Mouse (Mus musculus) lung, adult 18-20 months (tissue): Measurements from ENCODE around the gene Olfr743.
"Not testable (repeated sequence)": the region's sequence is repeated elsewhere in the genome, so short reads cannot be mapped to it uniquely, and the experiment has no call there.

Experiments
- DNase-seq, 2 experiments: peaks; one replicate each; pipeline ENCODE4 v3.0.0; 2022; ENCODE audit warnings: mixed read lengths in 2 of 2

The Olfr743 gene

DNA sequence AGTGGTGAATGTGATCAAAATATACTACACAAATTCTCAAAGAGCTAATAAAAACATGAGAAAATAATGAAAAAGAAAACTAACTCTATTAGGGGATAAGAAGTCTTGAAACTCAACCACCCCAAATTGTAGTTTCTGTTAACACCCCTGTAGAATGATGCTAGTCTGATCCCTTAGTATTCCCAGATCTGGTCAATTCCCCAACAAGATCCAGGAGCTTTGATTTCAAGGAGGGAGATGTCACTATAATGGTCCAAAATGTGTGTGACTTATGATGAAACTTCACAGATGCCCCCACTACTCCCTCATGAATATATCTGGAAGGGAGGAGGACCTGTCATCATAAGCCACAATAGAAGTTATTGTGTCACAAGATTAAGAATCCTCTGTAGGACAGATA, at the start of gene Olfr743:
Gene Olfr743, plus strand, starts transcription at position 301 of the 400 bp plus-strand sequence.
- no peak for DNase-seq

DNA sequence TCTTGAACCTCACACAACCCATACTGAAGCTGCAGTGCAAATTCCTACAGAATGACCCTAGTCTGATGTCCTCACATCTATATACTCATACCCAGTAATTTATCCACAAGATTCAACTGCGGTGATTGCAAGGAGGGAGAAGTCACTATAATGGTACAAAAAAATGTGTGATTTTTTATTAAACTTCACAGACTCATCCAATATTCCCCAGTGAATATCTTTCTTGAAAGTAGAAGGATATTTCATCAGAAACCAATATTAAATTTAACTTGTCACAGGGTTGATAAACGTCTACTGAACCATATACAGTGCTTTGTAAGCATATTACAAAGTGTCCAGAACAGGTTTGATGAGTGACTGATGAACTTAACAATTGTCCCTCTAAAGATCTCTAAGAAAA, 49.2 kb upstream of the Olfr743 start, which contains the start of gene Olfr741:
Gene Olfr741, plus strand, starts transcription at position 301 of the 400 bp plus-strand sequence.
- no peak for DNase-seq

GRCm38 (mm10) chr14:50478406-50478805, 43.2 kb upstream of the Olfr743 start:
- DNase-seq, result no peak

GRCm38 (mm10) chr14:50503300-50503699, 18.3 kb upstream of the Olfr743 start, which contains the start of gene Olfr742:
TSS of gene Olfr742 (plus strand) at chr14:50503600.
- DNase-seq, result no peak

DNA sequence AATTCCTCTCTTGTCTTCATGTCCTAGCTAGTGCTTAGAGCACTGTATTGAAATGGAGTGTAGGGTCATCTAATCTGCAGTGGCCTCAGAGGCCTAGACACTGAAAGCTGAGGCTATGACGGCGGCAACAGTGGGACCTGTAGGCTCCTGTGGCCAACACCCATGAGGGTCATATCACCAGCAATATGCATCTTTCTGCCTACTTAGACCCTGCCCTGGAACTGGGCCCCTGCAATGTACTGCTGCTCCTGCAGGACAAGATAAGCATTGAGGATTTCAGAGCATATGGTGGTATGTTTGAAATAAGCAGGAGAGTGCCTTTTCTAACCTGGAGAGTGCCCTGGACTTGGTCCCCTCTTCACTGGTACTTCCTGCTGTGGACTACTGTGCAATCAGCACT, 31.1 kb downstream of the Olfr743 start:
- no peak for DNase-seq

DNA sequence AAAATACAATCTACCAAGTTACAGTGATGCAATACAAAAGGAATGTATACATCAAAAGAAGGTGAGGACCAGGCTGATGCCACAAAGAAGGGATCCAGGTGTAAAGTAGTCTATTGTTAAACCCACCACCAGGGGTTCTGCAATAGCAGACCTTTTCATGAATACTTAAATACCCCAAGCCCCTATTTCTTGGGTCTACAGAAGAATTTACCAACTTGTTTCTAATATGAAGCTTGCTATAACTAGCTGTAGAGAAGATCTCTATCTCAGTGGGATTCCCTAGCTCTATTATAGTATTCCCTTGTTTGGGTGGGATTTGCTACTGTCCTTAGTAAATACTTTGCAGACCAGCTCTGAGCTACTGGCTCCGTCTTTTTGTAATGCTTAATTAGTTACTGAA, 51.4 kb downstream of the Olfr743 start:
- not testable (repeated sequence) for DNase-seq
